Mouse (Mus musculus) Patski (cell line): ENCODE measurements at regions not wholly inside any gene's neighbourhood (a gene's known extent, or its start where the extent isn't known, plus 50 kb on each side); places are given as distances from the start of the nearest gene placed in this dataset.

Source experiments
- ATAC-seq: fragments of 100-300 bp; one replicate; pipeline ENCODE4 v1.8.0; 2021
- CTCF ChIA-PET: fragments of 350-600 bp; sonication (Branson Sonifier 250); formaldehyde crosslinking; loops from one replicate; lab custom pipeline; 2022; ENCODE audit warnings: inconsistent platforms; lab: Charles Lee
- POLR2A ChIA-PET: fragments of 350-600 bp; sonication (Branson Sonifier 250); formaldehyde crosslinking; loops from one replicate; lab custom pipeline; 2022; ENCODE audit warnings: antibody characterized with exemption, inconsistent platforms; lab: Charles Lee
- DNase-seq: peaks from one replicate; pipeline ENCODE4 v3.0.0-alpha.2; 2011; ENCODE audit warnings: low read depth, low spot score
- H3K27me3 ChIP-seq: fragments of 371-371 bp; one replicate; pipeline ENCODE4 v1.5.1; 2021
- CTCF ChIP-seq: fragments of 100-300 bp; IDR thresholded peaks from one replicate; pipeline ENCODE4 v1.5.1; 2021
- in situ Hi-C: fragments of 300-500 bp; cut with MboI; formaldehyde crosslinking; loops from 3 replicates; pipeline ENCODE4 v1.11.1; 2018; ENCODE audit warnings: low pct_unique_long_range_greater_than_20kb, mixed read lengths

DNA sequence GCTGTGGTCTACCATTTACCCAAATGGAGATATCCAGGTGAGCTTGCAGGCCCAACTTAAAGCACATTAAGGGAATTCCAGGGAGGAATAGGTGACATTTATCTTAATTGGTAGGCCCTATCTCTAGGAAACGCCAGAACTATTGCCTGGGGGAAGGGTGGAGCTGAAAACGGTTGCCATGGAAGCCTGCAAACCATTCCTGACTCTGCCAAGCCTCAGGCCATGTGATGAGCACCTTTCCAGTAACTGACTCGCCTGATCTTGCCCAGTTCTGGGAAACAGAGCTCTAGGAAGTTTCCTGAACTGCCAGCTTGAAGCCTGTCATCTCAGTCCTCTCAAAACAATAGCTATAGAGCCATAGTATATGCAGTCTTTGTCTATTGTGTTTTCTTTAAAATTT is 297.0 kb downstream of the Slitrk5 start:
- CTCF ChIA-PET, result no interaction called here
- in situ Hi-C loops, result no loop called here

DNA sequence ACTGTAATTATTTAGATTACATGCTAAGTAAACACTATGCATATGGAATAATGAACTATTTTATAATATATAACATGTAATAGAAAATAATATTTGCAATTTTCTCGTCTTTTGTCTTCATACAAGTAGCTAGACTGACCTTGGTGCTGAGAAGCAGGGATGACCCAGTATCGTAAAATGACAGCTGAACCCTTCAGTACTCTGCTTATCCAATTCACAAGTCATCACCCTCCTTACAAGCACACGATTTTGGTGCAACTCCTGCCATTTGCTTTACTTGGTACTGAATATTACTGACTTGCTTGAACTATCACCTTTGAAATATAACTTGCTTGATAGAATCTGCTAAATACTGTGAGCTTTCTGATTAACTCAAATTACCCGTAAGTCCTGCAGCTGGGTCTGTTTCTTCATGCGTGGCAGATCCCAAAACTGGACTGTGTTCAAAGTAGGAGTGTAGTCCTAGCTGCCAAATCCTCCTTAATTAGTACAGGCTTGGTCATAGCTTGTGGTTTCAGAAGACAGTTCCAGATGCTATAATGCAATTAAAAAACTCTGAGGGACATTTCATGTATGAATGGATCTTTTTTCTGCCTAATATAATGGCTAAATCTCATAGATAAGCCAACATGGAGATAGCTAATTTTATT is 321.0 kb downstream of the Slitrk5 start:
- CTCF ChIA-PET, result no interaction called here

More for the DNA sequence above, 297.0 kb downstream of the Slitrk5 start:
- no peaks in the 10 kb centered on the region for H3K27me3 ChIP-seq
- DNase-seq (no peak), ATAC-seq (no peak)
- POLR2A ChIA-PET, result no interaction called here
- TF ChIP-seq CTCF, result no peak

DNA sequence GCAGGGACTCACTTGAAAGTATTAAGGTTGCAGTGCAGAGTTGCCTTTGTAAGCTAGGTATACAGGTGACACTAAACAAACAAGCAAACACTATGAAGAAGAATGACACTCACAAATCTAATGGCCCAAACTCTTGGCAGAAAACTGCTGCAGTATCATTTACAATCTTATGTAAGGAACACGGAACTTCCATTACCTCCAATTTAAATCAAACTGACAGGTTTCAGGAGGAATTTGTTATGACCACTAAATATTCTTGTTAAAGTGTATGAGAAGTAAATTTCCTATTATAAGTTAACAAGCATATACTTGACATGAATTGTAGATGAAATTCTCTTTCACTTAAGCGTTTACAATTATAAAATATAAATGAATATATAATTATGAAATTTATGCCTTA is 327.2 kb downstream of the Slitrk5 start:
- H3K27me3 ChIP-seq, result no peaks in the 10 kb centered on the region
- POLR2A ChIA-PET, result no interaction called here
- no peak for ATAC-seq
- in situ Hi-C loops, result no loop called here
- CTCF ChIA-PET, result no interaction called here
- TF ChIP-seq CTCF, result no peak
- DNase-seq, result no peak

More for the DNA sequence above, 321.0 kb downstream of the Slitrk5 start:
- in situ Hi-C loops, result no loop called here
- TF ChIP-seq CTCF, result no peak
- DNase-seq (no peak), ATAC-seq (no peak)
- POLR2A ChIA-PET, result no interaction called here
- no peaks in the 10 kb centered on the region for H3K27me3 ChIP-seq

DNA sequence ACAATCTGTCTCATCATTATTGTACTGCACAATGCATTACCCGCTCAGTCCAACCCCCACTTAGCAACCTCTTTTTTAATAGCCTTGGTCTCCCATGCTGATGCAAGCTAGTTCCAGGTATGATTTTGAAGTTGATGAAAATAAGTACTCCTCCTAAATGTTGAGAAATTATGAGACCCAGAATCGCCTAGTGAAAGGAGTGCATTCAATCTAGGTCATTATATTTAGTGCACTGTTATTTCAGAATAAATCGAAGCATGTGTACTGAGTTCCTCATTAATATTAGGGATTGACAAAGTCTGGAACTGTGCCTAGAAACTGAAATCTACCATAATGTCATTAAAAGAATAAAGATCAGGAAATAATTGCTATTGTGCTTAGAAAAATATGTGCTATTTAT is 328.0 kb downstream of the Slitrk5 start:
- ChIA-PET CTCF (no interaction called here), POLR2A (no interaction called here)
- in situ Hi-C loops, result no loop called here
- H3K27me3 ChIP-seq, result no peaks in the 10 kb centered on the region
- ATAC-seq (no peak), DNase-seq (no peak)
- TF ChIP-seq CTCF, result no peak

DNA sequence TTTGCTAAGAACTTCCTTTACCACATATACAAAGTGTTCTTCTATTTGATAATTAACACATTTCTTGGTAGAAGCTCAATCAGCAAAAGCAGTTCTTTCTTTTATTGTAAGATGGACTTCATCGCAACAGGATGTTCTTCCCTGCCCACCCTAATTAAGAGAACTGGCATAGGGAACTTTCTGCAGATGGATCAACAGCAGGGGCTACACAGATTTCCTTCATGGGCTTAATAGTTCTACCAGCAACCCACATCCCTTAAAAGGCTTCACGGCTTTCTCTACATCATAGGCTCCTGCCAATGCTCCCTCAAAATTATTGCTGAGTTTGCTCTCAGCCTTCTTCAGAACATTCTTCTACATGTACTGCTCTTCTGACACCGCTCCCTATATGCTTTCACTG is 333.8 kb downstream of the Slitrk5 start:
- no peaks in the 10 kb centered on the region for H3K27me3 ChIP-seq
- ChIA-PET POLR2A (no interaction called here), CTCF (no interaction called here)
- no peak for DNase-seq
- no peak for TF ChIP-seq CTCF
- in situ Hi-C loops, result no loop called here
- no peak for ATAC-seq

DNA sequence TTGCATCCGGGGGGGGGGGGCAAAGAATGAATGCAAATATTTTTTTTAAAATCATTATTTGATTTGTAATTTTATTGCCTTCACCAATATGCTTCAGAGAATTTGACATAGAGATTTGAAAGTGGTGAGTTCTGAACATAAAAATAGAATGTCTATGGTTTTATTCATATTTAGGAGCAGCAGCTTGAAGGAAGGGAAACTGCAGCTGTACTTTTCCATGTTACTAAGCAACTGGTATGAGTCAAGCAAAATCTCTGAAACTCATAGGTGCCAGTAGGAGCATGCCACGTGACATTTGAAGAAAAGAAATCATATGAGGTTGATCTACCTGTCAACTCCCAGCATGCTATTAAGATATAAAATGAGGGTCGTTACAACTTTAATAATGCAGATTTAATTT is 354.4 kb downstream of the Slitrk5 start:
- no peak for ATAC-seq
- TF ChIP-seq CTCF, result no peak
- in situ Hi-C loops, result no loop called here
- ChIA-PET POLR2A (no interaction called here), CTCF (interaction anchor here (1.4 kb wide), 1 partner anchor 14 kb away, joined by 3 read pairs; no protein-coding TSS in a partner anchor)
- H3K27me3 ChIP-seq, result no peaks in the 10 kb centered on the region
- no peak for DNase-seq

DNA sequence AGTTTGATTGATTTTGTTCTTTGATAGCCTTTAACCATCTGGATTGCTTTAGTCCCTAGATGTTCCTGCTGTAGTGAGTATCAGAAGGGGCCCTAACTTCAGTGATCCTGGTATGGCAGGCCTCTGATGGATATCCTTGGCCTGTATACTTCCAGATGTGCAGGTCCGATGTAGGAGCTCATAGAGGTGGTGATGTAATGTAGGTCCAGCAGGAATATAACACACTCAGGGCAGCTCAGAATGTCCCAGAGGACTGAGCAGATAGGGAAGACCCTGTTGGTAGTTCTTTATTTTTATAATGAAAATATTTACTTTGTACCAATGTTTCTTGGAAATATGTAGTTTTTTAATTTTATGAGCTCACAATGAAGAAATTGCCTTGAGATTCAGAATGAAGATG is 400.2 kb downstream of the Slitrk5 start:
- DNase-seq (no peak), ATAC-seq (no peak)
- H3K27me3 ChIP-seq, result no peaks in the 10 kb centered on the region
- in situ Hi-C loops, result no loop called here
- ChIA-PET CTCF (no interaction called here), POLR2A (no interaction called here)
- TF ChIP-seq CTCF, result no peak
